Mouse (Mus musculus) embryonic facial prominence, embryonic 14.5 days (tissue): ENCODE measurements at regions not wholly inside any gene's neighbourhood (a gene's known extent, or its start where the extent isn't known, plus 50 kb on each side); places are given as distances from the start of the nearest gene placed in this dataset.

ENCODE experiments used
- ATAC-seq: fragments of 200-750 bp; cut with Nextera tagmentation; 2 replicates; pipeline ENCODE4 v1.8.0; 2017; ENCODE audit warnings: low read depth, moderate number of reproducible peaks, moderate TSS enrichment
- DNase-seq: peaks from one replicate; pipeline ENCODE4 v3.0.0-alpha.2; 2015; ENCODE audit warnings: low spot score
- H3K27ac ChIP-seq: fragments of 300-500 bp; sonication (generic); replicated peaks from 2 replicates; pipeline ENCODE4 v1.5.1; 2014; ENCODE audit warnings: low read depth, mild to moderate bottlenecking, low read length, moderate library complexity
- H3K27me3 ChIP-seq: fragments of 300-500 bp; sonication (generic); replicated peaks from 2 replicates; pipeline ENCODE4 v1.6.1; 2014; ENCODE audit warnings: low read length; ENCODE audit not compliant: control insufficient read depth, insufficient read depth
- H3K36me3 ChIP-seq: fragments of 300-500 bp; sonication (generic); 2 replicates; pipeline ENCODE4 v1.6.1; 2014; ENCODE audit warnings: low read length, mixed read lengths; ENCODE audit not compliant: control insufficient read depth, insufficient read depth
- H3K4me1 ChIP-seq: fragments of 300-500 bp; sonication (generic); 2 replicates; pipeline ENCODE4 v1.6.1; 2014; ENCODE audit warnings: antibody characterized with exemption, low read length; ENCODE audit not compliant: control insufficient read depth, insufficient read depth
- H3K4me2 ChIP-seq: fragments of 300-500 bp; sonication (generic); 2 replicates; pipeline ENCODE4 v1.6.1; 2014; ENCODE audit warnings: low read depth, mild to moderate bottlenecking, low read length, moderate library complexity, mixed read lengths
- H3K4me3 ChIP-seq: fragments of 300-500 bp; sonication (generic); 2 replicates; pipeline ENCODE4 v1.5.1; 2014; ENCODE audit warnings: low read depth, mild to moderate bottlenecking, low read length
- H3K9ac ChIP-seq: fragments of 300-500 bp; sonication (generic); 2 replicates; pipeline ENCODE4 v1.6.1; 2014; ENCODE audit warnings: low read depth, mild to moderate bottlenecking, low read length, moderate library complexity, mixed read lengths
- H3K9me3 ChIP-seq: fragments of 300-500 bp; sonication (generic); 2 replicates; pipeline ENCODE4 v1.6.1; 2016; ENCODE audit warnings: low read length; ENCODE audit not compliant: control insufficient read depth
- WGBS: fragments of 180-500 bp; shearing (Covaris S2); extraction: QIAGEN DNeasy Blood & Tissue Kit; methylation state at CpG from one replicate; pipeline ENCODE4 v1.1.7; 2014; 5-methylcytosine and 5-hydroxymethylcytosine counted together

- no peak for ATAC-seq
- 86% methylated on average over 4 of the region's 4 CpGs for WGBS
These were observed 420.1 kb upstream of the Pmfbp1 start for GRCm38 (mm10) chr8:109073715-109074114.

GRCm38 (mm10) chr8:109075006-109075405, 418.8 kb upstream of the Pmfbp1 start:
- no peak for ATAC-seq
- DNase-seq, result peak; percentile 24
- H3K4me2 ChIP-seq, result peak overlapping the region; percentile 52
- H3K4me1 ChIP-seq, result peaks cover 5% of the 10 kb centered on the region; the same call in 1 of the 2 replicates
- no peak overlapping the region for H3K27ac ChIP-seq
- peak overlapping the region; percentile 34 for H3K4me3 ChIP-seq
- no peaks in the 10 kb centered on the region for H3K27me3 ChIP-seq
- H3K36me3 ChIP-seq, result no peaks in the 10 kb centered on the region
- no peak overlapping the region; the same call in 1 of the 2 replicates for H3K9ac ChIP-seq
- 20% methylated on average over 12 of the region's 12 CpGs for whole genome bisulfite sequencing
- H3K9me3 ChIP-seq, result peaks cover 10% of the 10 kb centered on the region

More at GRCm38 (mm10) chr8:109073715-109074114, 420.1 kb upstream of the Pmfbp1 start:
- H3K4me1 ChIP-seq, result peaks cover 5% of the 10 kb centered on the region; the same call in 1 of the 2 replicates
- H3K9ac ChIP-seq, result no peak overlapping the region
- no peaks in the 10 kb centered on the region for H3K36me3 ChIP-seq
- H3K4me3 ChIP-seq, result no peak overlapping the region
- DNase-seq, result no peak
- no peak overlapping the region for H3K27ac ChIP-seq
- no peaks in the 10 kb centered on the region for H3K27me3 ChIP-seq
- no peak overlapping the region for H3K4me2 ChIP-seq
- H3K9me3 ChIP-seq, result peaks cover 10% of the 10 kb centered on the region

- Histone ChIP-seq H3K36me3 (no peaks in the 10 kb centered on the region), H3K4me2 (no peak overlapping the region), H3K27me3 (no peaks in the 10 kb centered on the region), H3K4me3 (no peak overlapping the region), H3K9ac (no peak overlapping the region), H3K4me1 (peaks cover 5% of the 10 kb centered on the region; the same call in 1 of the 2 replicates), H3K27ac (no peak overlapping the region), H3K9me3 (peaks cover 10% of the 10 kb centered on the region)
- DNase-seq (no peak), ATAC-seq (no peak)
- WGBS, result 41% methylated on average over 6 of the region's 6 CpGs
These were observed 414.6 kb upstream of the Pmfbp1 start for GRCm38 (mm10) chr8:109079223-109079622.

GRCm38 (mm10) chr8:109081295-109081694, 412.5 kb upstream of the Pmfbp1 start:
- ATAC-seq, result no peak

GRCm38 (mm10) chr8:109085134-109085533, 408.7 kb upstream of the Pmfbp1 start:
- Histone ChIP-seq H3K4me3 (no peak overlapping the region), H3K4me2 (no peak overlapping the region), H3K4me1 (no peaks in the 10 kb centered on the region), H3K9ac (no peak overlapping the region), H3K27ac (no peak overlapping the region), H3K9me3 (no peaks in the 10 kb centered on the region; the same call in 1 of the 2 replicates), H3K36me3 (no peaks in the 10 kb centered on the region), H3K27me3 (no peaks in the 10 kb centered on the region)
- DNase-seq (no peak), ATAC-seq (no peak)
- 89% methylated on average over 7 of the region's 7 CpGs for WGBS

More at GRCm38 (mm10) chr8:109081295-109081694, 412.5 kb upstream of the Pmfbp1 start:
- no peak overlapping the region for H3K4me3 ChIP-seq
- H3K4me1 ChIP-seq, result no peaks in the 10 kb centered on the region
- no peaks in the 10 kb centered on the region for H3K36me3 ChIP-seq
- no peaks in the 10 kb centered on the region for H3K27me3 ChIP-seq
- no peak for DNase-seq
- H3K4me2 ChIP-seq, result no peak overlapping the region
- H3K9me3 ChIP-seq, result peaks cover 9% of the 10 kb centered on the region
- 69% methylated on average over 5 of the region's 5 CpGs for WGBS
- H3K27ac ChIP-seq, result no peak overlapping the region
- no peak overlapping the region for H3K9ac ChIP-seq

GRCm38 (mm10) chr8:109087781-109088180, 406.0 kb upstream of the Pmfbp1 start:
- Histone ChIP-seq H3K4me2 (no peak overlapping the region), H3K27me3 (no peaks in the 10 kb centered on the region), H3K9ac (no peak overlapping the region), H3K27ac (no peak overlapping the region), H3K9me3 (no peaks in the 10 kb centered on the region), H3K36me3 (no peaks in the 10 kb centered on the region), H3K4me1 (no peaks in the 10 kb centered on the region), H3K4me3 (no peak overlapping the region)
- ATAC-seq (no peak), DNase-seq (no peak)
- WGBS, result 56% methylated on average over 1 of the region's 1 CpGs

- Histone ChIP-seq H3K27ac (no peak overlapping the region), H3K4me2 (no peak overlapping the region), H3K36me3 (no peaks in the 10 kb centered on the region), H3K9me3 (no peaks in the 10 kb centered on the region), H3K9ac (no peak overlapping the region), H3K27me3 (no peaks in the 10 kb centered on the region), H3K4me1 (peaks cover under 1% of the 10 kb centered on the region; the same call in 1 of the 2 replicates), H3K4me3 (no peak overlapping the region)
- DNase-seq, result no peak
- 89% methylated on average over 15 of the region's 15 CpGs for WGBS
- ATAC-seq, result no peak
These were observed 394.2 kb upstream of the Pmfbp1 start for GRCm38 (mm10) chr8:109099671-109100070.

GRCm38 (mm10) chr8:109101416-109101815, 392.4 kb upstream of the Pmfbp1 start:
- no peaks in the 10 kb centered on the region; the same call in 1 of the 2 replicates for H3K27me3 ChIP-seq
- H3K4me2 ChIP-seq, result no peak overlapping the region
- ATAC-seq (no peak), DNase-seq (no peak)
- H3K9me3 ChIP-seq, result no peaks in the 10 kb centered on the region
- no peaks in the 10 kb centered on the region for H3K36me3 ChIP-seq
- no peak overlapping the region for H3K4me3 ChIP-seq
- H3K4me1 ChIP-seq, result peaks cover 15% of the 10 kb centered on the region
- no peak overlapping the region for H3K9ac ChIP-seq
- 95% methylated on average over 5 of the region's 5 CpGs for WGBS
- no peak overlapping the region for H3K27ac ChIP-seq

GRCm38 (mm10) chr8:109104798-109105326, 389.0 kb upstream of the Pmfbp1 start:
- no peak overlapping the region for H3K9ac ChIP-seq
- peak; percentile 10 for DNase-seq
- H3K4me2 ChIP-seq, result peak overlapping the region; percentile 36; the same call in 1 of the 2 replicates
- no peak overlapping the region; the same call in 1 of the 2 replicates for H3K27ac ChIP-seq
- 35% methylated on average over 6 of the region's 6 CpGs for WGBS
- no peaks in the 10 kb centered on the region for H3K9me3 ChIP-seq
- H3K36me3 ChIP-seq, result no peaks in the 10 kb centered on the region
- ATAC-seq, result no peak
- peaks cover 34% of the 10 kb centered on the region for H3K4me1 ChIP-seq
- no peaks in the 10 kb centered on the region; the same call in 1 of the 2 replicates for H3K27me3 ChIP-seq
- H3K4me3 ChIP-seq, result no peak overlapping the region
